Mouse (Mus musculus) limb, embryonic 14.5 days (tissue): ENCODE measurements at regions not wholly inside any gene's neighbourhood (a gene's known extent, or its start where the extent isn't known, plus 50 kb on each side); places are given as distances from the start of the nearest gene placed in this dataset.

Source experiments
- ATAC-seq: fragments of 200-750 bp; cut with Nextera tagmentation; 2 replicates; pipeline ENCODE4 v1.8.0; 2017; ENCODE audit warnings: low read depth, moderate number of reproducible peaks, moderate TSS enrichment; ENCODE audit not compliant: low FRiP score
- DNase-seq: peaks from one replicate; pipeline ENCODE4 v3.0.0-alpha.2; 2015; ENCODE audit warnings: low spot score
- H3K27ac ChIP-seq: fragments of 300-500 bp; sonication (generic); replicated peaks from 2 replicates; pipeline ENCODE4 v1.5.1; 2014; ENCODE audit warnings: low read depth, mild to moderate bottlenecking, low read length, moderate library complexity, mixed read lengths
- H3K27me3 ChIP-seq: fragments of 300-500 bp; sonication (generic); 2 replicates; pipeline ENCODE4 v1.6.1; 2014; ENCODE audit warnings: low read length, mixed read lengths; ENCODE audit not compliant: control insufficient read depth, insufficient read depth
- H3K36me3 ChIP-seq: fragments of 300-500 bp; sonication (generic); 2 replicates; pipeline ENCODE4 v1.6.1; 2014; ENCODE audit warnings: mild to moderate bottlenecking, low read length, moderate library complexity, mixed read lengths; ENCODE audit not compliant: control insufficient read depth, insufficient read depth
- H3K4me1 ChIP-seq: fragments of 300-500 bp; sonication (generic); 2 replicates; pipeline ENCODE4 v1.6.1; 2014; ENCODE audit warnings: antibody characterized with exemption, low read length, mixed read lengths; ENCODE audit not compliant: control insufficient read depth, insufficient read depth
- H3K4me2 ChIP-seq: fragments of 300-500 bp; sonication (generic); replicated peaks from 2 replicates; pipeline ENCODE4 v1.6.1; 2014; ENCODE audit warnings: low read depth, mild to moderate bottlenecking, low read length, moderate library complexity; ENCODE audit not compliant: severe bottlenecking
- H3K4me3 ChIP-seq: fragments of 300-500 bp; sonication (generic); replicated peaks from 2 replicates; pipeline ENCODE4 v1.5.1; 2014; ENCODE audit warnings: low read length
- H3K9ac ChIP-seq: fragments of 300-500 bp; sonication (generic); 2 replicates; pipeline ENCODE4 v1.6.1; 2014; ENCODE audit warnings: mild to moderate bottlenecking, low read depth, low read length, moderate library complexity; ENCODE audit not compliant: severe bottlenecking
- H3K9me3 ChIP-seq: fragments of 300-500 bp; sonication (generic); 2 replicates; pipeline ENCODE4 v1.6.1; 2016; ENCODE audit warnings: low read length; ENCODE audit not compliant: control insufficient read depth
- POLR2A ChIP-seq: fragments of 200-500 bp; IDR thresholded peaks from 2 replicates; pipeline ENCODE4 v1.8.0; 2012; ENCODE audit warnings: inconsistent platforms, mild to moderate bottlenecking, moderate library complexity, borderline replicate concordance; ENCODE audit not compliant: insufficient read depth, insufficient read length; ENCODE audit errors: extremely low read depth
- WGBS: fragments of 180-500 bp; shearing (Covaris S2); extraction: QIAGEN DNeasy Blood & Tissue Kit; methylation state at CpG from one replicate; pipeline ENCODE4 v1.1.7; 2014; 5-methylcytosine and 5-hydroxymethylcytosine counted together

- Histone ChIP-seq H3K9ac (no peak overlapping the region), H3K27me3 (no peaks in the 10 kb centered on the region), H3K4me3 (no peak overlapping the region), H3K9me3 (no peaks in the 10 kb centered on the region), H3K27ac (no peak overlapping the region), H3K4me1 (no peaks in the 10 kb centered on the region; the same call in 1 of the 2 replicates), H3K4me2 (no peak overlapping the region), H3K36me3 (no peaks in the 10 kb centered on the region)
- no peak for TF ChIP-seq POLR2A
- DNase-seq = no peak
- no peak for ATAC-seq
Observed at GRCm38 (mm10) chr12:119074147-119074546, 107.9 kb upstream of the Abcb5 start.

- Histone ChIP-seq H3K27ac (no peak overlapping the region), H3K9me3 (no peaks in the 10 kb centered on the region), H3K27me3 (no peaks in the 10 kb centered on the region), H3K9ac (no peak overlapping the region), H3K4me3 (no peak overlapping the region), H3K4me1 (no peaks in the 10 kb centered on the region; the same call in 1 of the 2 replicates), H3K36me3 (no peaks in the 10 kb centered on the region), H3K4me2 (no peak overlapping the region)
- no peak for ATAC-seq
- no peak for TF ChIP-seq POLR2A
- DNase-seq = no peak
- 81% methylated on average over 1 of the region's 1 CpGs for WGBS
Observed at GRCm38 (mm10) chr12:119070963-119071362, 104.7 kb upstream of the Abcb5 start.

GRCm38 (mm10) chr12:119070446-119070845 lies 104.2 kb upstream of the Abcb5 start:
- 8% methylated on average over 1 of the region's 1 CpGs for WGBS
- Histone ChIP-seq H3K9ac (no peak overlapping the region), H3K4me3 (no peak overlapping the region), H3K9me3 (no peaks in the 10 kb centered on the region), H3K4me2 (no peak overlapping the region), H3K36me3 (no peaks in the 10 kb centered on the region), H3K4me1 (no peaks in the 10 kb centered on the region; the same call in 1 of the 2 replicates), H3K27me3 (no peaks in the 10 kb centered on the region), H3K27ac (no peak overlapping the region)
- DNase-seq = no peak
- ATAC-seq = no peak
- TF ChIP-seq POLR2A = no peak

GRCm38 (mm10) chr12:119069747-119070146 lies 103.5 kb upstream of the Abcb5 start:
- no peak overlapping the region for H3K27ac ChIP-seq
- no peaks in the 10 kb centered on the region for H3K27me3 ChIP-seq
- ATAC-seq = no peak
- no peaks in the 10 kb centered on the region for H3K9me3 ChIP-seq
- WGBS = 70% methylated on average over 3 of the region's 3 CpGs
- no peak overlapping the region for H3K4me3 ChIP-seq
- no peaks in the 10 kb centered on the region for H3K4me1 ChIP-seq
- TF ChIP-seq POLR2A = no peak
- no peak for DNase-seq
- no peak overlapping the region for H3K9ac ChIP-seq
- H3K36me3 ChIP-seq = no peaks in the 10 kb centered on the region
- H3K4me2 ChIP-seq = no peak overlapping the region

- WGBS = 97% methylated on average over 2 of the region's 2 CpGs
- Histone ChIP-seq H3K9me3 (no peaks in the 10 kb centered on the region), H3K4me1 (no peaks in the 10 kb centered on the region), H3K4me3 (no peak overlapping the region), H3K27me3 (no peaks in the 10 kb centered on the region), H3K9ac (no peak overlapping the region), H3K4me2 (no peak overlapping the region), H3K27ac (no peak overlapping the region), H3K36me3 (no peaks in the 10 kb centered on the region)
- DNase-seq (no peak), ATAC-seq (no peak)
- no peak for TF ChIP-seq POLR2A
Observed at GRCm38 (mm10) chr12:119068079-119068478, 101.9 kb upstream of the Abcb5 start.

- H3K27ac ChIP-seq = no peak overlapping the region
- H3K9me3 ChIP-seq = no peaks in the 10 kb centered on the region
- H3K4me2 ChIP-seq = no peak overlapping the region
- H3K4me3 ChIP-seq = no peak overlapping the region
- ATAC-seq (no peak), DNase-seq (no peak)
- no peaks in the 10 kb centered on the region for H3K4me1 ChIP-seq
- no peaks in the 10 kb centered on the region for H3K36me3 ChIP-seq
- 71% methylated on average over 2 of the region's 2 CpGs for WGBS
- no peak overlapping the region for H3K9ac ChIP-seq
- no peaks in the 10 kb centered on the region for H3K27me3 ChIP-seq
- TF ChIP-seq POLR2A = no peak
Observed at GRCm38 (mm10) chr12:119062931-119063330, 96.7 kb upstream of the Abcb5 start.
